Mouse (Mus musculus) telencephalon, adult 2 months (tissue): ENCODE results near the gene Apol9a.

Source experiments
- DNase-seq: peaks from one replicate; pipeline ENCODE4 v3.0.0-alpha.2; 2011; ENCODE audit warnings: low read depth, low spot score

Apol9a gene

GRCm38 (mm10) chr15:77377419-77377818 is 33.5 kb downstream of the Apol9a start:
- DNase-seq, result no peak

- no peak for DNase-seq
Observed at GRCm38 (mm10) chr15:77376920-77377319, 34.0 kb downstream of the Apol9a start.

- DNase-seq, result no peak
Observed at GRCm38 (mm10) chr15:77370588-77370987, 40.3 kb downstream of the Apol9a start.

GRCm38 (mm10) chr15:77369981-77370380 is 41.0 kb downstream of the Apol9a start:
- no peak for DNase-seq

- DNase-seq, result no peak
Observed at GRCm38 (mm10) chr15:77368818-77369320, 42.1 kb downstream of the Apol9a start.

- DNase-seq, result peak; percentile 93
Observed at GRCm38 (mm10) chr15:77368148-77368547, 42.8 kb downstream of the Apol9a start.

- no peak for DNase-seq
Observed at GRCm38 (mm10) chr15:77367504-77367903, 43.4 kb downstream of the Apol9a start.

GRCm38 (mm10) chr15:77366706-77367484 is 44.0 kb downstream of the Apol9a start:
- DNase-seq, result peak; percentile 84

GRCm38 (mm10) chr15:77365700-77366570 is 45.0 kb downstream of the Apol9a start:
- DNase-seq, result no peak

- DNase-seq, result peak; percentile 94
Observed at GRCm38 (mm10) chr15:77364026-77364425, 46.9 kb downstream of the Apol9a start.

- DNase-seq, result no peak
Observed at GRCm38 (mm10) chr15:77363578-77363977, 47.4 kb downstream of the Apol9a start.

GRCm38 (mm10) chr15:77362952-77363351 is 48.0 kb downstream of the Apol9a start:
- DNase-seq, result no peak

GRCm38 (mm10) chr15:77359905-77360304 is 51.0 kb downstream of the Apol9a start:
- DNase-seq, result no peak

GRCm38 (mm10) chr15:77359486-77359885 is 51.4 kb downstream of the Apol9a start:
- no peak for DNase-seq

GRCm38 (mm10) chr15:77359084-77359483 is 51.9 kb downstream of the Apol9a start:
- no peak for DNase-seq

GRCm38 (mm10) chr15:77358320-77359040 is 52.5 kb downstream of the Apol9a start:
- DNase-seq, result peak; percentile 68

GRCm38 (mm10) chr15:77356248-77356810 is 54.6 kb downstream of the Apol9a start:
- peak; percentile 72 for DNase-seq

- no peak for DNase-seq
Observed at GRCm38 (mm10) chr15:77354848-77355551, 55.9 kb downstream of the Apol9a start.

GRCm38 (mm10) chr15:77354496-77354847 is 56.5 kb downstream of the Apol9a start:
- no peak for DNase-seq
